Comparison of ENCODE assay signal across 22 mouse cellular contexts in genomic region chr12:112766586-112766985, GRCm38 (mm10).
"Had no signal": no experiment of that assay in that cellular context is flagged by ENCODE, and none has a peak within 500 bp of the region (broad histone marks: within the 10 kb centered on the region; RNA-seq: fewer than 3 reads in every experiment).

No protein-coding gene starts in this region.

- H3K27me3 ChIP-seq: heart, embryonic 13.5 days; heart, embryonic 15.5 days; hindbrain, embryonic 13.5 days; hindbrain, embryonic 15.5 days; kidney, embryonic 15.5 days; limb, embryonic 13.5 days; limb, embryonic 15.5 days had no signal

- H3K4me1 ChIP-seq: heart, embryonic 15.5 days; hindbrain, embryonic 13.5 days; hindbrain, embryonic 15.5 days; kidney, embryonic 15.5 days; limb, embryonic 13.5 days; limb, embryonic 15.5 days had no signal

- H3K9me3 ChIP-seq: heart, embryonic 13.5 days; heart, embryonic 15.5 days; hindbrain, embryonic 13.5 days; hindbrain, embryonic 15.5 days; kidney, embryonic 15.5 days; limb, embryonic 13.5 days; limb, embryonic 15.5 days had no signal

- H3K36me3 ChIP-seq: heart, embryonic 13.5 days; heart, embryonic 15.5 days; hindbrain, embryonic 13.5 days; hindbrain, embryonic 15.5 days; kidney, embryonic 15.5 days; limb, embryonic 13.5 days; limb, embryonic 15.5 days had no signal

- H3K4me2 ChIP-seq: heart, embryonic 11.5 days; heart, embryonic 13.5 days; heart, embryonic 15.5 days; hindbrain, embryonic 13.5 days; hindbrain, embryonic 15.5 days; kidney, embryonic 15.5 days; limb, embryonic 13.5 days; limb, embryonic 15.5 days had no signal

- H3K4me3 ChIP-seq: heart, adult 2 months; heart, embryonic 13.5 days; heart, embryonic 15.5 days; hindbrain, embryonic 13.5 days; hindbrain, embryonic 15.5 days; kidney, embryonic 15.5 days; limb, embryonic 13.5 days; limb, embryonic 15.5 days had no signal

- ATAC-seq: forebrain, postnatal 0 days; hindbrain, postnatal 0 days; intestine, embryonic 16.5 days had no signal

- H3K27ac ChIP-seq: heart, adult 2 months; heart, embryonic 13.5 days; heart, embryonic 15.5 days; hindbrain, embryonic 13.5 days; hindbrain, embryonic 15.5 days; hindbrain, postnatal 0 days; kidney, embryonic 15.5 days; kidney, postnatal 0 days; limb, embryonic 13.5 days; limb, embryonic 15.5 days had no signal

- DNase-seq: forebrain, postnatal 0 days; gastrocnemius, postnatal 36 days; heart, postnatal 14 days; heart, postnatal 36 days; kidney, adult 11 months; kidney, adult 2 months; kidney, adult 9 months; kidney, postnatal 14 days; kidney, postnatal 36 days; layer of hippocampus, postnatal 36 days had no signal

- H3K9ac ChIP-seq: forebrain, postnatal 0 days; heart, embryonic 13.5 days; heart, embryonic 15.5 days; hindbrain, embryonic 13.5 days; hindbrain, embryonic 15.5 days; kidney, embryonic 15.5 days; limb, embryonic 13.5 days; limb, embryonic 15.5 days had no signal
